Mouse (Mus musculus): ENCODE data around the gene Ube3b. TPM values are rescaled to one million over a fixed set of nuclear protein-coding genes. Genes with fewer than 3 reads are reported as not detected.

Gene Ube3b
- polyA plus RNA-seq, 3 experiments from 2014 or later: 23.0 to 29.2 (median 28.0) TPM

DNA sequence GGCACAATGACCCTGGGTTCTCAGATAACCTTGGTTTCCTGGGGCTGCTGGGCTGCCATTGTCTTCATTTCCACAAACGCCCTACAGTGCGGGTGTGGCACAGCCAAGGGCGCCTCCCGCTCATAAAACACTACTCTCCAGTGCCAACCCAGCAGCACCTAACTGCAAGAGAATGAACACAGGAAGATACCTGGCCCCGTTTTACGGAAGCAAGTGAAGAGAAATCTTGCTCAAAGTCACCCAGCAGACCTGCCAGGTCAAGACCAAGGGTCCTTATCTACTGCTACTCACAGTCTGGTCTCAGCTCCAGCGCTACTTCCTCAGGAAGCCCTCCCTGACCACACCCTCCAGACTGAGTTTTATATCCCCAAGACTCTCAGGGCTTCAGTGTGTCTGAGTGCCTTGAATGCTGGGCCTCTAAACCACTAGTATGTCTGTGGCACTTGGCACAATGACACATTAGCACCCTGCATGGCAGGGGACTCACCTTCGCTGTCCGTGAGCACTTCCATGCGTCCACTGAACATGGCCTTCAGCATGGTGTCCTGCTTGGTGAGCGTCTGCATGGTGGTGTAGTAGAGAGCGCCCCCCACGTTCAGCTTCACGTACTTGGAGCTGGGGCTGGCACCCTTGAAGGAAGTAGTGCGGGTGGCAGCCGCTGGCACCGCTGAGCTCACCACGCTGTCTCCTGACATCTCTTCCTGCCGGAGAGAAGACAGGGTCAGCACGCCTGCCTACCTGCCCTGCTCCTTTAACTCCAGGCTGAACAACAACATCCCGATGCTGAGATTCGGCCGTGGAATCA is 5.8 kb upstream of the Ube3b start:
- ATAC-seq: no peak

DNA sequence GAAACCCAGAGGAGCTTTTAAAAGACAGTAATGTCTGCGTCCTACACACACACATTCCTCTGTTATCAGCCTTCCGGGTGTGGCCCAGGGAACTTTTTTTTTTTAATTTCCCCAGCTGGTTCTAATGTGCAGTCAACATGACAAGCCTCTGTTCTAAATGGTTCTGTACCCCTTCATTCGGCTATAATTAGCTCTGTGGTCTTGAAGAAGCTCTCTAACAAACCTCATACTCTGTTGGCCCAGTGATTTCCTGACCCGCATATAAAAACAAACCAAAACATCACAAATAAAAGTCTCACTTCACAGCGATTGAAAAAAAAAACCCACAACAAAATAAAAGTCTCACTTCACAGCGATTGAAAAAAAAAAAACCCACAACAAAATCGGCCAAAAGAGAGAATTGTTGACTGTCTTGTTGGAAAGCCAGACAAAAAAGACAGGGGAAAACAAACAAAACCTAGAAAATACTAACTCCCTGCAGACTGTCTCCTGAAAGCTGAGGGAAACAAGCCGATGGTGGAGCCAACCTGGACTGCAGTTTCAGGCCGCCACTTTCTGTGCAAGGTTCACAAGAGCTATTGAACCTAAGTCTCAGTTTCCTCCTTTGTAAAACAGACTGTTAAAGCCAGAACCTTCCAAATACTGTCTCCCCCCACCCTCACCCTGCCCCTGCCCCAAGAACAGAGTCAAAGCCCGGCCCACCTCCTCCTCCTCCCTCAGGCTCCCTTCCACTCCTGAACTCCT is 2.1 kb upstream of the Ube3b start:
- peak; percentile 71 for ATAC-seq

DNA sequence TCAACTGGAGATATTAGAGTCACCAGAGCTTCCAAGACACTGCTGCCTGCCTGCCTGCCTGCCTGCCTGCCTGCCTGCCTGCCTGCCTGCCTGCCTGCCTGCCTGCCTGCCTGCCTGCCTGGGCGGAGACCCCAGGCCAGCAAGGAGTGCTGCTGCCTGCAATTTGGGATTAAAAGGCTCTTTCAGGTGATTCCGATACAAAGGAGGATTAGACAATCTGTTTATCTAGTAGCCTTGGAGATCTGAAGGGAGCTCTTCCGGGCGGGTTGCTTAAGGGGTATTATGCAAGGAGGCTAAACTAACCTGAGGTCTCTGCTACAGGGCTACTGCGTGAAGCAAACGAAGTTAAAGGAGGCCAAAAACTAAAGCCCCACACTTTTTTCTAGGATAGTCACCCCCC is 1.5 kb upstream of the Ube3b start:
- no peak for ATAC-seq

DNA sequence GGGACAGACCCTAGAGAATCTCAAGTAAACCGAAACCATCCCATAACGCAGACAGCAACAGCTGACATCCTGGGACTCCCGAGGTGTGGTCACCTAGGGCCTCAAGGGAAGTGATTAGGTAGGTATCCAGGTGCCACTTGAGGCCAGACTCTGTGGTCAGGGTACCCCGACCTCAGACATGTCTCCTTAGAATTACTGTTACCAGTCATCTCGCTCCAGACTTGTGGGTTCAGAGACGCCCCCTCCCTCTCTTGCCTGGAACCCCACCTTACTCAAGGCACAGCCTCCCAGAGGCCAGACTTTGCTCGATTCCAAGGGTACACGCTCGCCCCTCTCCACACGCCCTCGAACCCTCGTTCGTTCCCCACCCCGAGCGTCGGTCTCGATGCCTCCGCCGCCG is 644 bp upstream of the Ube3b start:
- peak; percentile 11 for ATAC-seq

DNA sequence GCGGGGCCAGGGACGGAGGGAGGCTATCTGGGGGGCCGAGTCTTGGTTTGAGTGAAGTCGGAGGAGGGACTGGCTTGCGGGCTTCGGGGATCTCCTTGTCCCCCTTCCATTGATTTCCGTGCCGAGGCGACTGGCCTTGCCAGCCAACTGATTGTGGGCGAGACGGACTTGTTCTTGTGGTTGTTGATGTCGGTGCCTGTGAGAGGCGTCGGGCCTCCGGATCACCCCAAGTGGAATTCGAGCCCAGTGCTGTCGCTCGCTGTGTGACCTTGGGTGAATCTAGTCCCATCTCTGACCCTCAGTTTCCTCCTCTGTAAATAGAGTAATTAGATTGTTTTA is 575 bp downstream of the Ube3b start:
- no peak for ATAC-seq

DNA sequence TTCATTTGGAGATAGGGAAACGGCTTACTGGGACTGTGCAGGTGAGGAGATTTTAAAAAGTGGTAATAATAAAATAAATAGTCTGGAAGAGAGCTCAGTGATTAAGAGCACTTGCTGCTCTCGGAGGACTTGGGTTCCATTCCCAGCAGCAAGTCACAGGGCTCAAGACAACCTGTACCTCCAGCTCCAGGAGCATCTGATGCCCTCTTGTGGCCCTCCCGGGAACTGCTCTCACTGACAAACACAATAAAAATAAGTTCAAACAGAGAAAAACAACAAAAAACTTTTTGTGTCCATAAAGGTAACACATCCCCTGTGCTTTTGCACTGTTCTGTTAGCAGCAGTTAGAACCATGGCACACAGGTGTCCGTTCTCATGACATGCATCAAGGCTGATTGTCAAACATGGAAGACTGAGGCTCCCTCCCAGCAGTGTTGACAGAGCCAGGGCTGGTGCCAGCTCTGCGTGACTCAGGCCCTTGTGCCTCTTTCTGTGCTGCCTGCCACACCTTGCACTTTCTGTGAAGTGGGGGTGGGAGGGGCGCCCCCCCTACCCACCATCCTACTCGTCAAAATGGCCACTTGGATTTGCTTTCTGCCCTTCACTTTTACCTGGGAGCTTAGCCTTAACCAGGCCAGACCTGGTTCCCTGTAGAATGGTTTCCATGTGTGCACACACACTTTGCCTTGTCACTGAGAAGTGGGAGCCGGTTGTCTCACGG is 2.9 kb downstream of the Ube3b start:
- no peak for ATAC-seq

DNA sequence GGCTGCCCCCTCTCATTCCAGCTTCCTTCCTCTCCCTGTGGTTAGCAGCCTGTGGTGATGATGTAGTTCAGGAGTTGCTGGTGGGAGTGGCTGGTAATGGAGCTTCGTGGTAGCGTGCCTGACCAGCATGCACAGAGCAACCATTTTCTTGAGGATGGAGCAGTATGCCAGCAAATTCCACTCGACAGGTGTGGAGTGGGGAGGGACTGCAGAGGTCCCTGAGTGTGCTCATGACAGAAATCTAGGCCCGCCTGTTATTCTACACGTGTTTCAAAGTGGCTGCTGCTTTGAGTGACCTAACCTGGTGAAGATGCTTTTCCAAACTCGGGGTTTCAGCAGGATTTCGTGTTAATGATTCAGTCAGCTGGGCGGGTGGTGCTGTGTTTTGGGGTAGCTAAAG is 4.0 kb downstream of the Ube3b start:
- ATAC-seq: no peak

DNA sequence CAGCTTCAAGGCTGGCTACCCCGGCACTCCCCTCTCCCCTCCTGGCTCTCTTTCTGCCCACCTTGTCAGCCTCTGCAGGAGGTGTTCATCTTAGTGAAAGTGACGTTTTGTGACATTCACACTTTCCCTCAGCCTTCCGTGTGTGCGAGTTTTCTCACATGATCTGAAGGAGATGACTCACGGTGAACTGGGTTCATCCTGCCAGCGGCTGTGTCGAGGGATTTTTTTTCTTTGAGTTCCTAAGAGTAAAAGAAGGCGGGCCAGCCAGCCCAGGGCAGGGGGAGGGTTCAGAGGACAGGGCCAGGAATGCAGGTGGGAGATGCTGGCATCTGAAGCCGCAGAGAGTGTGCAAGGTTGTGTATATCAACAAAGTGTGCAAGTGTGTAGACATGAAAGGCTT is 12.8 kb downstream of the Ube3b start:
- ATAC-seq: no peak

DNA sequence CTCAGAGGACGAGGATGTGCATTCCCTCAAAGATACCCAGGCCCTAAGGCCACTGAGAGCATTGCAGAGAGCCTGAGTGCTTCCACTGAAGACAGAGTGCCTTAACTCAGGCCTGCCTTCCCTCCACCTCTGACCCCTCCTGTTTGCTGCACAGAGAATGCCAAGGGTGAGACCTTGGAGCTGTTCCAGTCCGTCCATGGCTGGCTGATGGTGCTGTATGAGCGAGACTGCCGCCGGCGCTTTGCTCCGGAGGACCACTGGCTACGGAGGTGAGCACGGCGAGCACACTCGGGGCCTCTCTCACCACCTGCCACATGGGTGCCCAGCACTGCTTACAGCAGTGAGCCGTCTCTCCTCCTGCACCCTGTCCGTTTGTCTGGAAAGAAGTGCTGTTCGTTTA is 26.2 kb downstream of the Ube3b start:
- no peak for ATAC-seq

DNA sequence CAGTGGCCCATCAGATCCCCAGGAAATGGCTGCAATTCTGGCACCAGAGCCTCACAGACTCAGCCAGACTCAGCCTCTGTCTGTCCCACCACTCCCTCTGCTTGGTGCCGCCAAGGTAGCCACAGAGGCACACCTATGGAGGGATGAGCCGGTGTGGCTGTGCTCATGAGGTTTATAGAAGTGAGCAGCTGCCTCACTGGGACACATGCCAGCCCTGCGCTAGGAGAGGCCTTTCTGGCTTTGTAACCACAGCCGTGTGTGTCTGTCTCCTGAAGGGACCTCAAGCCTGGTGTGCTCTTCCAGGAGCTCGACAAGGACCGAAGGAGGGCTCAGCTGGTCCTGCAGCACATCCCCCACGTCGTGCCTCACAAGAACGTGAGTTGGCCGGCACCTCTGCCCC is 26.9 kb downstream of the Ube3b start:
- ATAC-seq: no peak

DNA sequence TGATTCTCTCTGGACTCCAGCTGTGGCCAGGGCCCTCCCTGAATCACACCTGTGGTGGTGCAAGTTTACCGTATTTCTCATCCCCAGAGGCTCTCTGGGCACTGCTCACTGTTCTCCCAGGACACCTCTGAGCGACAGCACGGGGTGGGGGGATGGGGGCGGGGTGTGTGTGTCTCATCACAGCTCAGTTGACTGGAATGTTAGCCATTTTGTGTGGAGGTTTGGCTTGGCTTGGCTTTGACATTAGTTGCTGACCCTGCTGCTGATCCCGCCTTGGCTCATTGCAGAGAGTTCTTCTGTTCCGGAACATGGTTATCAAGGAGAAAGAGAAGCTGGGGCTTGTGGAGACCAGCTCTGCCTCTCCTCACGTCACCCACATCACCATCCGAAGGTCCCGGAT is 27.4 kb downstream of the Ube3b start:
- ATAC-seq: no peak

DNA sequence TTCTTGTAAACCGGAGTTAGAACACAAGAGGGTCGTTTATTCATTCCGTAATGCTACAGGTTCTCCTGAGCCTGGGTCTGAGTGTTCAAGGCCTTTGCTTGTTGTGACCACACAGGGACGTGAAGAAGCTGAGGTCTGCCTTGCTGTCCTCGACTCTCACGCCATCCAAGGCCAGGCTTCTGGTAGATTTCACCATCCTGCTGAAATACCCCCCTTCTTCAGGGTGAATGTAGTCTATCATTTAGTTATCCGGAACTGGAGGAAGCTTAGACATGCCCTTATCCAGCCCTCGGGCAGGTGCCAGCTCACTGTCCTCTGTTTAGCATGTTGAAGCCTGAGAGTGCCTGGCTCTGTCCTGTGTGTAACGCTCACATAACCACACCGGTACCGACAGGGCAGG is 28.4 kb downstream of the Ube3b start:
- no peak for ATAC-seq

DNA sequence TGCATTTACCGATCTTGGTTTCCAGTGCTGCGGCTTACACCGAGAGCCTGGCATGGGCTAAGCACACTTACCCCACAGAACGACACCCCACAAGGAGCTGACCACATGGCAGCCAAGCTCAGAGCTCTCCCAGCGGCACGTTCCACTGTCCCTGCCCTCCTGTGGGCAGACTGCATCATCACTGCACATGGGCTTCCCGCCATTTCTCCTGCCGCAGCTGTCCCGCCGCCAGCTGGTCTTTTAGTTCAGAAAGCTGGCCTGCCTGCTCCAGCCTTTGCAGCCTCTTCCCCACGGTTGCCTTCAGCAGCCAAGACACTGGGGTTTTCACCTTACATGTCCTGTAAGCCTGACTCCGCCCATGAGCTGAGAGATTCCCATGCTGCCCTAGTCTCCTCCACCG is 30.0 kb downstream of the Ube3b start:
- ATAC-seq: no peak

DNA sequence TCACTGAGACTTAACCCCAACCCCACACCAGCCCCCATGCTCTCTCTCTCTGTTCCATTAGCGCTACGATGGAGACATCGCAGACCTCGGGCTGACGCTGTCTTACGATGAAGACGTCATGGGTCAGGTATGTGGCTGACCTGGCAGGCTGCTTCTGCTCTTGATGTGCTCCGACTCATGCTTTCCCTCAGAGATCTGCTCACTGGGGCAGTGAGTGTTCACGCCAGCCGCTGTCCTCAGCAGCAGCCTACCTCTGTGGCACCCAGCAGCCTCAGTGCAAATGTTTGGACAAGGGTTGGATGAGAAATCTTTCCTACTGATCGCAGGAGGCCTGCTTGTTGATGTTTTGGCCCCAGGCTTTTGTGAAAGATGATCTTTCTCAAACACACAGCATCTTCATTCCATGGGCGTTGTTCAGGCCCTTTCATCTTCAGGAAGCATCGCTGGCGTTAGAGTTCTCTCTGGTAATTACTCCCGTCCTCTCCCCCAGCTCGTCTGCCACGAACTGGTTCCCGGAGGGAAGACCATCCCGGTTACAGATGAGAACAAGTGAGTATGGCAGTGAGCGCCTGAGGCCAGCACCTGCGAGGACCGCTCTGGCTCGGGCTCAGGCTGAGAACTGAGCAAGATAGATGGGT is 32.1 kb downstream of the Ube3b start:
- ATAC-seq: no peak

DNA sequence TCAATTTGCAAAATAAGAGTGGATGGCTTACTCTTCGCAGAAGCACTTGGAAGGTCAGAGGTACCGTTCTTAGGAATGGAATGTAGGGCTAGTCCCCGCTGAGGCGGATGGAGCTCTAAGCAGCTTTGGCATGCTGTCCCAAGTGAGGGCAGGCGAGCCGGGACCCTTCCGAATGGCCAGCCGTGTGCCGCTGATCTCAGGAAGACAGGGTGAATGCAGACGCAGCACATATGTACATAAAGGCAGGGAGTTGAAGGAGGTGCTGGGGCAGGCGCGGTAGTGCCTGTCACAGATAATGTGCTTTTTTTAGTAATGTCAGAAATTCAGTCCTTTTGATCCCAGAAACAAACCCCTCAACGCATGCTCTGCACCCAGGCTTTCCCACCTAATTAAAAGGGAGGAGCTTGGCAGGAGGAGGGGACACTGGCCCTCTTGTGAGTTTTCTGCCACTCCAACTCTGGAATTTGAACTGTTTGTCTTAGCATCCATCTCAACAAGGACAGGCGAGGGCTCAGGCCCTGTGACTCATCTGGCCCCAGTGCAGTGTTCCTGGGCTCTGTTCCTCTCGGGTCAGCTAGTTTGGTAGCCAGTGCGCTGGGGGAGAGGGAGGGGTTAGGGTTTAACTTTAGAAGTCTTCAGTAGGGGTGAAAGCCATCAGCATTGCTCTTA is 32.8 kb downstream of the Ube3b start:
- no peak for ATAC-seq

DNA sequence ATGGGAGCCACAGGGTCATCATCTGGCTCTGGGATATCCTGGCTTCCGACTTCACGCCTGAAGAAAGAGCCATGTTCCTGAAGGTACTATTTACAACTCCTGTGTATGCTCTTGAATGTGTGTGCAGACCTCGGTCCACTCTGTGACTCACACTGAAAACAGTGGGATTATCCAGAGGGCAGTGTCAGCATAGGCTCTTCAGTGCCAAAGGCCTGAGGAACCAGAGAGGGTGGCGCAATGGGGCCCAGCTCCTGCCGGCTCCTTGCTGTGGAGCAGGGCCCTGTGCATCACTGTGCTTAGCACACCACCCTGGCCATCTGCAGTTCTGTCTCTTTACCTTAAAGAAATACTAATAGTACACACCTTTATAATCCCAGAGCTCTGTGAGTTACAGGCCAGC is 35.2 kb downstream of the Ube3b start:
- no peak for ATAC-seq

DNA sequence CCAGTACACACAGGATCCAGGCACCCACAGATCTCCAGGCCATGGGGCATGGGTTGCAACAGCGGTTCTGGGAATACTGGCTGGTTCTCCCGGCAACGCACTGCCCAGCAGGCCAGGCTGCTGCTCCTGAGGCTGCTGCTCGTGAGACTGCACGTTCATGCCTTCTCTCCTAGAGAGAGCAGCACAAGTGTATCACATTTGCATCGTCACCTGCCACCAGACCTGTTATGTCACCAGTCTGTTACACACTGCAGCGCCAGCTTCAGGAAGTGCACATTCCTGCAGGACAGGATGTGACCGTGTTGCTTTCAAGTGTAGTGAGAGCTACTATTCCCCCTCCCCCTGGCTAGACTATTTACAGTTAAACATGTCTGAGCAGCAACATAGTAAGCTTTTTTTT is 36.4 kb downstream of the Ube3b start:
- ATAC-seq: no peak

DNA sequence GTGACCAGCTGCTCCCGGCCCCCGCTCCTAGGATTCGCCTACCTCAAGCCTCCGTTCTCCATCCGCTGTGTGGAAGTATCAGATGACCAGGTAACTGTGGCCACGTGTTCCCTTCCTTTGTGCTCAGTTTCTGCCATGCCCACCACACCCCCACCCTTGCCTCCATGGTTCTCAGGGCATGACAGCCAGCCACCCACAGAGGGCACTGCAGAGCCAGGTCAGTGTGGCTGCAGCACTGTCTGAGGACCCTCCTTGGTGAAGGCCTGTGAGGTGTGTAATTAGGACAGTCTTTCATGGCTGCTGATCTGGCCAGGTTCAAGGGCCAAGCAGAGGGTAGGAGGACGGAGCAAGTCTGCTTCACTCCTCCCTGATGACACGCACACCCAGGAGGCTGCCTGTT is 38.1 kb downstream of the Ube3b start:
- no peak for ATAC-seq

DNA sequence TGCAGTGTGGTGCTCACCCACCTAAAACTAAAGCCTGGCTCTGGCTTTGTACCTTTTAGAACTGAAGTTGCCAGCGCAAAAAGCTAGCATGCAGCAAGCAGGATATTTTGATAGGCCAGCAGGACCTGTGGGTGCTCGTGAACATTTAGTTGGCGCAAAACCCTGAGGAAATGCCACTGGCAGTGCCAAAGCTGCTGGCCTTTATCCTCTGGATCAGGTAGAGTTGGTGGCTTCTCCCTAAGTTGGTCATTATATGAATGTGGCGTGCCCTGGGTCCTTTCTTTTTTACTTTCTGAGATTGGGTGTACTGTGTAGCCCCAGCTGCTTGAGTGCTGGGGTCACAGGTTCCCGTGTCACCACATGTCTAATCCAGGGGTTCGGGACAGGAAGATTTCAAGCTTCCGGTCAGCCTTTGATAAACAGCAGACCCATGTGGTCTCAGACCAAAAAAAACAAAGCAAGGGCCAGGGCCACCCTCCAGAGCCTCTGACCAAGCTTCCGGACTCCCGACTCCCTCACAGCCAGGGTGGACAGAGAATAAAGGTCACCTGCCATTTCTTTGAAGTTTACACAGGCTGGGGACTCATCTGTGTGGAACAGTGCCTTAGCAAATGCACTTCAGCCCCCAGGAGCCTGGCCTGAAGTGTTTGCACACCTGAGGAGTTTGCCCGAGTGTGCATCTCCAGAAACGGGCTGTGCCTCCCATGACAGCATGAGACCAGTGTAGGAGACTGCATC is 41.3 kb downstream of the Ube3b start:
- no peak for ATAC-seq

DNA sequence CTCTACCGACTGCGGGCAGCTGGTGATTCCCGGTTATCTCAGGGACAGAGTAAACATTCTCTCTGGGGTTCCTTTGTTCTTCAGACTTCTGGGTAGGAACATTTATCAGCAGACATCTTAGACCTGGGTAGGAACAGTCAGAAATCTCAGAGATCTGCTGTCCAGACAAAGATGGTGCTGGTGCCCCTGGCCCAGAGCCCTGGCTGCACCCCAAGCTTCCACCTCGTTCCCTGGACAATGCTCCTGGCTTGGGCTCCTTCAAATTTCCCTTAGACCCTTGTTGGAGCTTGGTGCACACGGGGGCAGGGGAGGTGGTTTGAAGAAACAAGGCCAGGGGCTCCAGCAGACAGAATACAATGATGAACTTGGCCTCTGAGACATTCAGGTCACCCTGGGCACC is 42.2 kb downstream of the Ube3b start:
- no peak for ATAC-seq

DNA sequence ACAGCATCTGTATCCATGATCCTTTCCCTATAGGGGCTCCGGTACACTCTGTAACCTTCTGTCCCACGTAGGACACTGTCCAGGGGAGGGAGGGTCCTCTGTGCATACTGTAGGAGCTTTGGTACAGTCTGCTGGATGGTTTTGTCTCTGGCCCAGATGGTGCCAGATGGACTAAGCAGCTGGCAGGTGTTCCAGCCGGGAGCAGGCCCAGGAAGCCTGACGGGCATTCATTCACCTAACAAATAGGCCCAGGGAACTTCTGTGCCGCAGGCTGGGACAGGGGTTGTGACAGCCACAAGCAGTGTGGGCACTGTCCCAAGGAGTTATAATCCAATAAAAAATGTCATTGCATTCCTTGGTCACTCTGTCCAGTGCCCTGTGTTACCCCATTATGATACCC is 43.6 kb downstream of the Ube3b start:
- ATAC-seq: no peak

DNA sequence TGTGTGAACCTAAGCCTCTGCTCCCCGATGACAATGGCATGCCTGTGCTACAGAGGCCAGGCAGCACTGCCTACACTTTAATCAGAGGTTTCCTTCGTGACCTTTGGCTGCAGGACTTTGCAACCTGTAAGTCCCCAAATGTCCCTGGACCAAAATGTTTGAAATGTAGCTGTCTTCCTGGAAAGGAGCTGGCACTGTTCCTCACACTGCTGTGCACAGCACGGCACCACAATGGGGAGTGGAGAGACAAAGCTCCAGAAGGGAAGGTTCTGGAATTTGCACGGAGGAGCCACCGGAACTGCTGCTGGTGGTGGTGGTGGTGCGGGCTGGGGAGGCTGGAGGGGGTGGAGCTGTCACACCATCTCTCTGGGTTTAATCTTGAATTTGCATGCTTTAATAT is 46.3 kb downstream of the Ube3b start:
- ATAC-seq: no peak

Data from inflammation-experienced regulatory T-cells, adult 6 months (primary cell).